Mouse (Mus musculus) kidney, embryonic 14.5 days (tissue): ENCODE results near the gene Zfp653. TPM values are rescaled to one million over a fixed set of nuclear protein-coding genes. Genes with fewer than 3 reads are reported as not detected.
"Not testable (repeated sequence)": the region's sequence is repeated elsewhere in the genome, so short reads cannot be mapped to it uniquely, and the experiment has no call there.

ENCODE experiments used
- ATAC-seq: fragments of 200-750 bp; cut with Nextera tagmentation; 2 replicates; pipeline ENCODE4 v1.8.0; 2017; ENCODE audit warnings: moderate number of reproducible peaks, mild to moderate bottlenecking, moderate TSS enrichment, moderate library complexity; ENCODE audit not compliant: low FRiP score, low TSS enrichment
- H3K27ac ChIP-seq: fragments of 300-500 bp; sonication (generic); 2 replicates; pipeline ENCODE4 v1.5.1; 2014; ENCODE audit warnings: low read depth, mild to moderate bottlenecking, low read length, moderate library complexity, mixed read lengths
- H3K27me3 ChIP-seq: fragments of 300-500 bp; sonication (generic); 2 replicates; pipeline ENCODE4 v1.6.1; 2014; ENCODE audit warnings: mild to moderate bottlenecking, low read length; ENCODE audit not compliant: control insufficient read depth, insufficient read depth
- H3K36me3 ChIP-seq: fragments of 300-500 bp; sonication (generic); 2 replicates; pipeline ENCODE4 v1.6.1; 2014; ENCODE audit warnings: low read length, mixed read lengths; ENCODE audit not compliant: control insufficient read depth, insufficient read depth
- H3K4me1 ChIP-seq: fragments of 300-500 bp; sonication (generic); 2 replicates; pipeline ENCODE4 v1.6.1; 2014; ENCODE audit warnings: low read length, mixed read lengths; ENCODE audit not compliant: control insufficient read depth, insufficient read depth
- H3K4me2 ChIP-seq: fragments of 300-500 bp; sonication (generic); replicated peaks from 2 replicates; pipeline ENCODE4 v1.6.1; 2014; ENCODE audit warnings: low read depth, mild to moderate bottlenecking, low read length
- H3K4me3 ChIP-seq: fragments of 300-500 bp; sonication (generic); 2 replicates; pipeline ENCODE4 v1.5.1; 2014; ENCODE audit warnings: mild to moderate bottlenecking, low read length
- H3K9ac ChIP-seq: fragments of 300-500 bp; sonication (generic); 2 replicates; pipeline ENCODE4 v1.6.1; 2014; ENCODE audit warnings: low read depth, mild to moderate bottlenecking, low read length, moderate library complexity
- H3K9me3 ChIP-seq: fragments of 300-500 bp; sonication (generic); 2 replicates; pipeline ENCODE4 v1.6.1; 2016; ENCODE audit warnings: low read length; ENCODE audit not compliant: control insufficient read depth
- WGBS: fragments of 180-500 bp; shearing (Covaris S2); extraction: QIAGEN DNeasy Blood & Tissue Kit; methylation state at CpG from one replicate; pipeline ENCODE4 v1.1.7; 2014; 5-methylcytosine and 5-hydroxymethylcytosine counted together
- polyA plus RNA-seq: library from polyadenylated mRNA; unstranded; fragments of >200 nt; fragmentation: Nextera tagmentation; extraction: Ambion mirVana; gene quantifications from 2 replicates; pipeline ENCODE4 v1.2.1, GENCODE M21; 2014

The Zfp653 gene
- polyA plus RNA-seq, 1 experiment from 2014 or later = 9.9 TPM

GRCm38 (mm10) chr9:22084667-22085021 lies 13.5 kb upstream of the Zfp653 start:
- no peak overlapping the region for H3K27ac ChIP-seq
- WGBS = 38% methylated on average over 4 of the region's 4 CpGs
- ATAC-seq = no peak

GRCm38 (mm10) chr9:22076223-22076622 lies 5.0 kb upstream of the Zfp653 start:
- Histone ChIP-seq H3K9me3 (no peaks in the 10 kb centered on the region), H3K4me2 (no peak overlapping the region), H3K4me1 (no peaks in the 10 kb centered on the region), H3K4me3 (no peak overlapping the region), H3K27me3 (no peaks in the 10 kb centered on the region), H3K9ac (no peak overlapping the region), H3K27ac (no peak overlapping the region), H3K36me3 (peaks cover 46% of the 10 kb centered on the region)
- 92% methylated on average over 23 of the region's 23 CpGs for WGBS
- no peak for ATAC-seq

More at GRCm38 (mm10) chr9:22084667-22085021, 13.5 kb upstream of the Zfp653 start:
- H3K27me3 ChIP-seq = no peaks in the 10 kb centered on the region
- H3K4me2 ChIP-seq = peak overlapping the region; percentile 71
- H3K4me3 ChIP-seq = peak overlapping the region; percentile 82
- peaks cover 9% of the 10 kb centered on the region; the same call in 1 of the 2 replicates for H3K4me1 ChIP-seq
- peaks cover 5% of the 10 kb centered on the region; the same call in 1 of the 2 replicates for H3K36me3 ChIP-seq
- H3K9me3 ChIP-seq = no peaks in the 10 kb centered on the region
- H3K9ac ChIP-seq = peak overlapping the region; percentile 72

- not testable (repeated sequence) for H3K27ac ChIP-seq, H3K4me1 ChIP-seq, H3K9me3 ChIP-seq, H3K4me2 ChIP-seq, H3K27me3 ChIP-seq, H3K9ac ChIP-seq, ATAC-seq, H3K4me3 ChIP-seq
- H3K36me3 ChIP-seq = peaks cover 46% of the 10 kb centered on the region
- 75% methylated on average over 5 of the region's 5 CpGs for WGBS
These were observed 4.6 kb upstream of the Zfp653 start for GRCm38 (mm10) chr9:22075778-22076177.

GRCm38 (mm10) chr9:22072276-22072675 lies 1.1 kb upstream of the Zfp653 start:
- Histone ChIP-seq H3K9me3 (no peaks in the 10 kb centered on the region), H3K36me3 (peaks cover 44% of the 10 kb centered on the region), H3K27ac (no peak overlapping the region), H3K9ac (no peak overlapping the region), H3K4me1 (0 out of 2 replicates have a peak, but pooled peaks cover 6% of the 10 kb centered on the region), H3K4me2 (no peak overlapping the region), H3K27me3 (no peaks in the 10 kb centered on the region), H3K4me3 (no peak overlapping the region)
- ATAC-seq = no peak
- WGBS = 94% methylated on average over 4 of the region's 4 CpGs

GRCm38 (mm10) chr9:22069881-22070553 lies 1.2 kb downstream of the Zfp653 start:
- Histone ChIP-seq H3K4me3 (peak overlapping the region; percentile 82), H3K27me3 (no peaks in the 10 kb centered on the region), H3K4me2 (peak overlapping the region; percentile 43), H3K9ac (peak overlapping the region; percentile 93; the same call in 1 of the 2 replicates), H3K9me3 (no peaks in the 10 kb centered on the region), H3K27ac (no peak overlapping the region), H3K36me3 (peaks cover 49% of the 10 kb centered on the region), H3K4me1 (0 out of 2 replicates have a peak, but pooled peaks cover 6% of the 10 kb centered on the region)
- WGBS = 64% methylated on average over 4 of the region's 4 CpGs
- peak; percentile 2 for ATAC-seq

GRCm38 (mm10) chr9:22067195-22067594 lies 4.0 kb downstream of the Zfp653 start:
- WGBS = 84% methylated on average over 5 of the region's 5 CpGs
- Histone ChIP-seq H3K36me3 (peaks cover 50% of the 10 kb centered on the region), H3K4me3 (no peak overlapping the region), H3K9me3 (no peaks in the 10 kb centered on the region), H3K4me1 (0 out of 2 replicates have a peak, but pooled peaks cover 6% of the 10 kb centered on the region), H3K9ac (no peak overlapping the region), H3K4me2 (no peak overlapping the region), H3K27me3 (no peaks in the 10 kb centered on the region), H3K27ac (no peak overlapping the region)
- no peak for ATAC-seq

- Histone ChIP-seq H3K9me3 (no peaks in the 10 kb centered on the region), H3K27me3 (no peaks in the 10 kb centered on the region), H3K4me3 (no peak overlapping the region), H3K4me2 (no peak overlapping the region), H3K27ac (no peak overlapping the region), H3K4me1 (0 out of 2 replicates have a peak, but pooled peaks cover 6% of the 10 kb centered on the region), H3K36me3 (peaks cover 54% of the 10 kb centered on the region), H3K9ac (no peak overlapping the region)
- ATAC-seq = no peak
- 77% methylated on average over 3 of the region's 3 CpGs for WGBS
These were observed 4.7 kb downstream of the Zfp653 start for GRCm38 (mm10) chr9:22066433-22066832.

- no peaks in the 10 kb centered on the region for H3K9me3 ChIP-seq
- no peak for ATAC-seq
- H3K27me3 ChIP-seq = no peaks in the 10 kb centered on the region
- no peak overlapping the region for H3K9ac ChIP-seq
- H3K4me2 ChIP-seq = no peak overlapping the region
- no peak overlapping the region for H3K4me3 ChIP-seq
- WGBS = 91% methylated on average over 11 of the region's 11 CpGs
- peaks cover 61% of the 10 kb centered on the region for H3K36me3 ChIP-seq
- H3K27ac ChIP-seq = no peak overlapping the region
- 0 out of 2 replicates have a peak, but pooled peaks cover 6% of the 10 kb centered on the region for H3K4me1 ChIP-seq
These were observed 5.5 kb downstream of the Zfp653 start for GRCm38 (mm10) chr9:22065642-22066041.

- 81% methylated on average over 3 of the region's 3 CpGs for whole genome bisulfite sequencing
These were observed 6.8 kb downstream of the Zfp653 start for GRCm38 (mm10) chr9:22064341-22064740.

More at GRCm38 (mm10) chr9:22064341-22064740, 6.8 kb downstream of the Zfp653 start:
- Histone ChIP-seq H3K27ac (no peak overlapping the region), H3K9me3 (no peaks in the 10 kb centered on the region), H3K27me3 (no peaks in the 10 kb centered on the region), H3K4me1 (no peaks in the 10 kb centered on the region), H3K9ac (no peak overlapping the region), H3K4me3 (no peak overlapping the region), H3K4me2 (no peak overlapping the region), H3K36me3 (peaks cover 66% of the 10 kb centered on the region)
- no peak for ATAC-seq
